Mouse (Mus musculus) thymus, adult 2 months (tissue): ENCODE measurements around the gene Uox. TPM values are rescaled to one million over a fixed set of nuclear protein-coding genes. Genes with fewer than 3 reads are reported as not detected.

Experiments used
- DNase-seq: peaks from one replicate; pipeline ENCODE4 v3.0.0; 2021
- H3K27ac ChIP-seq: fragments of 200-500 bp; 2 replicates; pipeline ENCODE4 v1.5.1; 2012; ENCODE audit warnings: low read length, control low read depth; ENCODE audit not compliant: control insufficient read depth, insufficient read depth
- H3K27me3 ChIP-seq: fragments of 200-500 bp; 2 replicates; pipeline ENCODE4 v1.6.1; 2012; ENCODE audit warnings: mild to moderate bottlenecking, low read length, moderate library complexity, mixed read lengths; ENCODE audit not compliant: control insufficient read depth, insufficient read depth
- H3K36me3 ChIP-seq: fragments of 200-500 bp; 2 replicates; pipeline ENCODE4 v1.6.1; 2012; ENCODE audit warnings: mild to moderate bottlenecking, low read length, moderate library complexity; ENCODE audit not compliant: control insufficient read depth, insufficient read depth
- H3K4me1 ChIP-seq: fragments of 200-500 bp; replicated peaks from 2 replicates; pipeline ENCODE4 v1.6.1; 2012; ENCODE audit warnings: low read length; ENCODE audit not compliant: control insufficient read depth, insufficient read depth
- H3K4me3 ChIP-seq: fragments of 200-500 bp; 2 replicates; pipeline ENCODE4 v1.5.1; 2012; ENCODE audit warnings: mild to moderate bottlenecking, low read length, control low read depth, moderate library complexity; ENCODE audit not compliant: control insufficient read depth, insufficient read depth
- CTCF ChIP-seq: fragments of 200-500 bp; IDR thresholded peaks from 2 replicates; pipeline ENCODE4 v1.5.1; 2012; ENCODE audit warnings: mild to moderate bottlenecking, control low read depth, low read length, moderate library complexity, borderline replicate concordance; ENCODE audit not compliant: control insufficient read depth, poor library complexity, insufficient read depth; ENCODE audit errors: extremely low read depth
- POLR2A ChIP-seq: fragments of 200-500 bp; IDR thresholded peaks from 2 replicates; pipeline ENCODE4 v1.6.1; 2012; ENCODE audit warnings: mild to moderate bottlenecking, low read length, control low read depth, moderate library complexity; ENCODE audit not compliant: control insufficient read depth, poor library complexity, insufficient read depth; ENCODE audit errors: extremely low read depth
- WGBS: fragments of 180-500 bp; shearing (Covaris S2); methylation state at CpG from one replicate; pipeline ENCODE4 v1.1.7; 2018; 5-methylcytosine and 5-hydroxymethylcytosine counted together
- polyA plus RNA-seq: library from polyadenylated mRNA; depleted of rRNA; stranded (reverse); fragments of >200 nt; gene quantifications from 2 replicates; pipeline ENCODE4 v1.2.3, GENCODE M21; 2012

Gene Uox
- polyA plus RNA-seq, 1 experiment, result 0.03 TPM

DNA sequence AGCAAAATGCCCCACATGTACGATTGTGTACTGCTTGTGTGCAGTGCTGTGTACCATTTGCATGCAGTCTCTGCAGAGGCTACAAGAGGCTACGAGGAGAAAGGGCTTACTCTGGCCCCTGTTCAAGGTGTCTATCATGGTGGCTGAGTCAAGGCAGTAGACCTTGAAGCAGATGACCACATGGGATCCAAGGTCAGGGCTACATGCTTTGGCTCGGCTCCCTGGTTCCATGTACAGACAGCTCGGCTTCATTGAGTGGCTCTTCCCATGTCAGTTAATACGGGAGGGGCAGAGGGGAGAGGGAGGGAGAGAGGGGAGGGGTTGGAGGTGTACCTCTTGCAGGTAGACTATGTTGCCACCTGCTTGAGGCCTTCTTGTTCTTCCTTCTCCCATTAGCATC, 82.2 kb downstream of the Uox start:
- H3K27ac ChIP-seq, result no peak overlapping the region
- no peaks in the 10 kb centered on the region for H3K36me3 ChIP-seq
- WGBS, result 93% methylated on average over 5 of the region's 5 CpGs
- no peaks in the 10 kb centered on the region for H3K27me3 ChIP-seq
- no peak overlapping the region for H3K4me3 ChIP-seq
- H3K4me1 ChIP-seq, result no peaks in the 10 kb centered on the region
- no peak for DNase-seq
- no peak for TF ChIP-seq POLR2A
- TF ChIP-seq CTCF, result no peak

DNA sequence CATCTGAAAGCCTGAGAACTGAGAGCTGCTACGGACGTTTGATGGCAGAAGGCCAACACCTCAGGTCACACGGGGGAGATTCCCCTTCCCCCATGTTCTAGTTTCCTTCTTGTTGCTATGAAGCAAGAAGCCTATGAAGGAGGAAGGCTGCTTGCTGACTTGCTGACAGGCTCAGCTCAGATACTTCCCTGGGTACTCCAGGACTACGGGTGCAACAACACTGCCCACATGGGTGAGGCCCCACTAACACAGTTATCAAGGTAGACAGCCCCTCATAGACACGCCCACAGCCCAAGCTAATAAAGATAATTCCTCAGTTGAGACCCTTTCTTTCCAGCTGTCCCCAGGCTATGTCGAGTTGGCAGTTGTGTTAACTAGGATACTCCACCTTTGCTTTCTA, 83.5 kb downstream of the Uox start:
- no peak for DNase-seq
- H3K4me3 ChIP-seq, result no peak overlapping the region
- 60% methylated on average over 6 of the region's 6 CpGs for WGBS
- H3K27me3 ChIP-seq, result no peaks in the 10 kb centered on the region
- no peak overlapping the region for H3K27ac ChIP-seq
- H3K4me1 ChIP-seq, result no peaks in the 10 kb centered on the region
- no peaks in the 10 kb centered on the region for H3K36me3 ChIP-seq
- TF ChIP-seq POLR2A (no peak), CTCF (no peak)

DNA sequence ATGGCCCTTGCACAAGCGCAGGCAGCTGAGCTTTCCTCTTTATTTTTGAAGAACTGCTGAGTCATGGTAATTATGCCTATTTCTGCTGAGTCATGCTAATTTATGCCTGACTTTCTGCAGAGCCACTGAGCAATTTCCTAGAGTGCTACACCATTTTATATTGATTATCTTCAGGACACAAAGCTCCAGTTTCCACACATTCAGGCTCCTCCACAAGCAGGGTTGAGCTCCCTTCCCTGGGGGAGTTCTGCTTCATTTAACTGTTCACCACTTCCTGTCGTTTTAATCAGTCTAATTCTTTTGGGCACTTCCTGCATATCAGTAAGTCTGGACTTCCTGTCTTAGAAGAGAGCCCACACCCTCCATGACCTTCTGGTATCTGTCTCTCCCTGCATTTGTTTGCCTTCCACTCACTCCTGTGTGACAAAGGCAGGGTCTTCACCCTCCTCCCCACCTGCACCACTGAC, 84.9 kb downstream of the Uox start:
- Histone ChIP-seq H3K27me3 (no peaks in the 10 kb centered on the region), H3K4me1 (no peaks in the 10 kb centered on the region), H3K27ac (no peak overlapping the region), H3K36me3 (no peaks in the 10 kb centered on the region), H3K4me3 (no peak overlapping the region)
- DNase-seq, result no peak
- WGBS, result 36% methylated on average over 2 of the region's 2 CpGs
- TF ChIP-seq POLR2A (no peak), CTCF (no peak)

DNA sequence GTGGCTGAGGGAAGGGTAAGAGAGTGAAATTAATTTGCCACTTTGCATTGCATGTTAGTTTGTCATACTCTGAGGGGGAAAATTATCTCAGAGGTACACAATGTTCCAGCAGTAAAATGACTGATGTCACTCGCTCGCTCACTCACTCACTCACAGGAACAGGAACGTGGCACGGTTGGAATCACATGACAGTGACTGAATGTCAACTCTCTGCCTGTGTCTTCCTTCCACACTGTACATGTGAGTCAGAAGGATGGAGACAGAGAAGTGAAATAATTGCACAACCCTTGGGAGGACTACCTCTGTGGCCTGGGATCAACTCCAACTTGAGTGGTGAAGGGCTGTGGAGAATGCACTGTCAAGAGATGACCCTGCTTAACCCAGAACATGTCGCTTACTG, 87.2 kb downstream of the Uox start:
- no peak overlapping the region for H3K27ac ChIP-seq
- H3K4me1 ChIP-seq, result no peaks in the 10 kb centered on the region
- H3K27me3 ChIP-seq, result no peaks in the 10 kb centered on the region
- no peak for DNase-seq
- TF ChIP-seq POLR2A (no peak), CTCF (no peak)
- H3K36me3 ChIP-seq, result no peaks in the 10 kb centered on the region
- 94% methylated on average over 5 of the region's 5 CpGs for WGBS
- H3K4me3 ChIP-seq, result no peak overlapping the region

GRCm38 (mm10) chr3:146658061-146658639, 87.9 kb downstream of the Uox start:
- TF ChIP-seq CTCF (no peak), POLR2A (no peak)
- 93% methylated on average over 1 of the region's 1 CpGs for WGBS
- H3K27ac ChIP-seq, result no peak overlapping the region
- H3K27me3 ChIP-seq, result no peaks in the 10 kb centered on the region
- DNase-seq, result no peak
- no peaks in the 10 kb centered on the region for H3K4me1 ChIP-seq
- H3K4me3 ChIP-seq, result no peak overlapping the region
- H3K36me3 ChIP-seq, result no peaks in the 10 kb centered on the region

DNA sequence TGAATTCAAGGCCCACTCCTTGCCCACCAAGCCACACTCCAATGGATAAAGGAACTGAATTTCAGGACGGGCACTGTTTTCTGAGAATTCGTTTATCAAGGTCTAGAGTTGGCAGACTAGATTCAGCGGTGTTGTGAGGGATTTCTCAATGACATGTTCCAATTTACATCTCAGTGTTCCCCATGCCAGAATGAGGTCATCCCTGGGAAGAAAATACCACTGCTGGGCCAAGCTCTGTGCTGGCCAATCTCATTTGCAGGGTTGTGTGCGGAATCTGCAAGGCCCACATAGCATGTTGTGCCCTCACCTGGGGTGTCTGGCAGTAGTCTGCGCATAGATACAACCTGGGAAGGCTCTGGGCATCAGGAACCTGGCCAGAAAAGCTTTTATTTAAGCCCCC, 89.1 kb downstream of the Uox start:
- H3K27ac ChIP-seq, result no peak overlapping the region
- no peaks in the 10 kb centered on the region for H3K36me3 ChIP-seq
- H3K27me3 ChIP-seq, result no peaks in the 10 kb centered on the region
- no peaks in the 10 kb centered on the region for H3K4me1 ChIP-seq
- no peak overlapping the region for H3K4me3 ChIP-seq
- no peak for DNase-seq
- TF ChIP-seq POLR2A, result no peak
- TF ChIP-seq CTCF, result no peak
- 98% methylated on average over 5 of the region's 5 CpGs for WGBS

DNA sequence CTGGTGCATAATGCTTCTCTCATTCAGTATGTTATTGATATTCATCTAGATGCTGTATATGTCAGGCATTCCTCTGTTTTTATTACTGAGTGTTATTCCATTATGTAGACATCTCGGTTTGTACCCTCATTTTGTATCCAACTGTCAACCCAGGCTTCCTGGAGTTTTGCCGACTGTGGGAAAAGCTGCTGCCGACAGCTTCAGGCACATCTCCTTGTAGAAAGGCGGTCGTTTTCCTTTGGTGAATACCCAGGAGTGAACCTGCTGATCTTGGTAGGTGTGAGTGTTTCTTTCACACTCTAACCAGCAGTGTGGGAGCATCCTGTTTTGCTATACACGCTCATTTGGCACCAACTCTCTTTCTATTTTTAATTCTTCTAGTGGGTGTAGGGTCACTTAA, 90.8 kb downstream of the Uox start:
- H3K27me3 ChIP-seq, result no peaks in the 10 kb centered on the region
- H3K4me1 ChIP-seq, result no peaks in the 10 kb centered on the region
- WGBS, result 85% methylated on average over 6 of the region's 6 CpGs
- no peaks in the 10 kb centered on the region for H3K36me3 ChIP-seq
- DNase-seq, result no peak
- TF ChIP-seq CTCF, result no peak
- TF ChIP-seq POLR2A, result no peak
- no peak overlapping the region for H3K27ac ChIP-seq
- no peak overlapping the region for H3K4me3 ChIP-seq
